Mouse (Mus musculus): ENCODE data around the gene Cerkl. TPM values are rescaled to one million over a fixed set of nuclear protein-coding genes. Genes with fewer than 3 reads are reported as not detected.

The Cerkl gene
- 1 to 10 TPM; 3.6 to 3.9 TPM for total RNA-seq (2021)

GRCm38 (mm10) chr2:79456575-79457349 is at the start of gene Cerkl, which contains the start of gene Neurod1:
Gene Cerkl (minus strand): TSS chr2:79456785.
Gene Neurod1 (minus strand): TSS chr2:79456751.
- intact Hi-C loops (cut with DNase I) = loop anchor here (2.0 to 5.0 kb wide), 4 partner anchors 99 to 588 kb away; partner anchors contain the start of gene Ube2e3
- DNase-seq (ENCODE audit: low spot score in 2 of 2) = peak; percentile 77 to 80

DNA sequence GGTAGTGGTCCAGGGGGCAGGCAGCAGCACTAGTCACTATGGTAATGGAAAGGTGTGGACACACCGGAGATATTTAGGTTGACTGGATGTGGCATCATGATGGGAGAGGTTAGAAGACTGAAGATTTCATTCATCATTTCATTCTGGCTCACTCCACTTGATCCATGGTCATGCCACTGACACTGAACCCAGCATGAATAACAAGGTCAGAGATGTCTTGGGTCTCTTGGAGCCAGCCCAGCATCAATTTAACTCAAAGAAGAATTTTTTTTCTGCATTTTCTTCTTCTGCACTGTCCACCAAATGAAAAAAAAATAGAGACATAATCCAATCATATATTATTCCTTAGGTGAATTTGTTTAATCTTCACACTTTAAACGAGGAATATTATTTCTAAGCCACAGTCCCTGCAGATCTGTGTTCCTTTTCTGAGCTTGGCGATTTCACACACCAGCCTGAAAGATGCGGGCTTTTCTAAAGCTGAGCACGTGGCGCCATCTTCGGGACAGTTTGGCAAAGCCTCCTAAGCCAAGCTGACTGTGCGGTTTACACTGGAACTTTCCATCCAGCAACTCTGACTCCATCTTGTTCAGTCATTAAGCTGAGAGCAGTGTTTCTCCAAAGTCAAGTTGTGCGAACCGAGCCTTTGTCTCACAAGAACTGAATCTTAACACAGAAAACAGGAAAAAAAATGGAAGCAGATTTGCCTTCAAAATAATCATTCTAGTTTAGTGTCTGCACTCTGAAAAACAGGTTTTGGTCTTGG is 42.6 kb upstream of the Cerkl start:
- DNase-seq (ENCODE audit: low spot score in 2 of 2) = peak; percentile 77 to 87

DNA sequence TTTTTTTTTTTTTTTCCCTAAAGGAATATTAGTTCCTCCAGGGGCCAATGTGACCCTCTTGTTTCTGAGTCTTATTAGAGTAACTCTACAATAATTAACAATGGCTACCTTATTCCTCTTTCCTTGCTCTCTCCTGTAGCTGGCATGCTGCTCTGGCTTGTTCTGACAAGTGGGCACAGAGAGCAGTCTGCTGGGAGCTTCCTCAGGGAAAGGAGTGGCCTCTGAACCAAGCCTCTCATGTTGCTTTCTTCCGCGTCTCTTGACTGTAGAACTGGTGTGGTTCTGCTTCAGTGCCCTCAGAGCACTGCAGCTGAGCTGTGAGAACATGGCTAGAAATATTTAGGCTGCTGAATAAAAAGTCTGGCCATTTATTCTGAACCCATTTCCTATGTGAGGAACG is 28.5 kb upstream of the Cerkl start:
- intact Hi-C loops (cut with DNase I) = no loop called here

More for the DNA sequence above, 42.6 kb upstream of the Cerkl start:
- intact Hi-C loops (cut with DNase I) = loop anchor here (1.0 to 5.0 kb wide), 4 partner anchors 127 to 1450 kb away; no protein-coding TSS in a partner anchor

GRCm38 (mm10) chr2:79482511-79482910 is 25.9 kb upstream of the Cerkl start:
- DNase-seq (ENCODE audit: low spot score in 2 of 2) = no peak
- intact Hi-C loops (cut with DNase I) = no loop called here

More for the DNA sequence above, 28.5 kb upstream of the Cerkl start:
- DNase-seq (ENCODE audit: low spot score in 2 of 2) = no peak

DNA sequence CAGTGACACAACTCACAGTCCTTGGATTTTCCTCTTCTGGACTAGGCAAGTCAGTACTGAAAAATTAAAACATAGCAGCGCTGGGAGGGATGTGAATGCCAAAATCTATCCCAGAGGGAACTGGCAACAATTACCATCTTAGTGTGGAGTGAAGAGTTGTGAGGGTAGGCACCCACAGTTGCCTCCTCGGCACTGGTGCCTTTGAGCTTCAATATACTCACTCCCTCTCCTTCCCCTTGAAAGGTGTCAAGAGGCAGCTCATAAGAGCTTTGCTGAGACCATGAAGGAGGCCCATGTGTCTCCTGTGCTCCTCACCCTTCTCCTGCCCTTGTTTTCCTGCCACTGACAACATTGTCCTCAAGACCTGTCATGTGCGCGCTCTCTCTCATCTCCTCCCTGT is 5.8 kb upstream of the Cerkl start:
- intact Hi-C loops (cut with DNase I) = no loop called here
- DNase-seq (ENCODE audit: low spot score in 2 of 2) = no peak

DNA sequence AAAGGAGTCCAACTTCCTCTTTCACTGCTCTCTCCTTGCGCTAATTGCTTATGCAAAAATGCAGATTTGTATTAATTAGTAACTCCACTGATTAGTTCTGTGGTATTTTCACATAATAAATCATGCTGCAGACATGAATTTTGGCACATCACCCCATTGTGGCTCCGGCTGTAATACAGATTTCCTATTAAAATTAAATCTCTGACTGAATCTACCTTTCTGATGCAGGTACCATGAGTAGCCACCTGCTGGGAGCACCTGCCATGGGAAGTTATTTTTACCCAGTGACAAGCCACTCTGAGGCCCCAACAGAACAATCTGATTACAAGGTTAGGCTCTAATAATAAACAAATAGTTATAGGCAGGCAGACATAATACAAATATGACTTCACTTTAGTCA is 5.3 kb upstream of the Cerkl start:
- intact Hi-C loops (cut with DNase I) = no loop called here
- DNase-seq (ENCODE audit: low spot score in 2 of 2) = no peak

GRCm38 (mm10) chr2:79460586-79460985 is 4.0 kb upstream of the Cerkl start:
- no peak for DNase-seq (ENCODE audit: low spot score in 2 of 2)
- intact Hi-C loops (cut with DNase I) = no loop called here

- intact Hi-C loops (cut with DNase I) = no loop called here
- peak in 1 of 2 experiments; percentile 16 for DNase-seq (ENCODE audit: low spot score in 2 of 2)
Measured at GRCm38 (mm10) chr2:79460107-79460506, 3.5 kb upstream of the Cerkl start.

GRCm38 (mm10) chr2:79459061-79460045 is 2.8 kb upstream of the Cerkl start:
- no peak for DNase-seq (ENCODE audit: low spot score in 2 of 2)
- intact Hi-C loops (cut with DNase I) = loop anchor here (5.0 kb wide), 3 partner anchors 102 to 532 kb away; no protein-coding TSS in a partner anchor

DNA sequence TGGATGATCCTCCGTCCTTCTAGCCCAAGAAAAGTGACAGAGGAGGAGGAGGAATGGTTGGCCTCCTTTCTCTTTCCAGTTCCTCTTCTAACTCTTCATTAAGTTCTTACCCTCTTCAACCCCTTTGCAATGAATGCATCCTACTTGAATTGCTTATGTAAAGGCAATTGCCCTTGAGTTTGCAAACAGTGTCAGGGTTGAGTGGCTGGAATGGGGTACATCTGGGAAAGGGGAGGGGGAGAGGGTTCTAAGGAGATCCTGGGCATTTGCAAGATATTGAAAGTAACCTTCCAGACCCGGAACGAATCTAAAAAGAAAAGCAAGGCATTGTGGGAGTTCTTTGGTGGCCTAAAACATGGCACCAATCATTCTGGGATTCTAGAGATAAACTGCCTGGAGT is 1.3 kb upstream of the Cerkl start:
- DNase-seq (ENCODE audit: low spot score in 2 of 2) = no peak
- intact Hi-C loops (cut with DNase I) = loop anchor here (2.0 to 5.0 kb wide), 4 partner anchors 101 to 589 kb away; partner anchors contain the start of gene Ube2e3

GRCm38 (mm10) chr2:79457434-79457833 is 849 bp upstream of the Cerkl start:
- intact Hi-C loops (cut with DNase I) = loop anchor here (2.0 to 5.0 kb wide), 4 partner anchors 100 to 589 kb away; partner anchors contain the start of gene Ube2e3
- DNase-seq (ENCODE audit: low spot score in 2 of 2) = no peak

GRCm38 (mm10) chr2:79455646-79456045 is 939 bp downstream of the Cerkl start:
- intact Hi-C loops (cut with DNase I) = loop anchor here (1.0 to 5.0 kb wide), 5 partner anchors 98 to 587 kb away; partner anchors contain the start of gene Ube2e3
- DNase-seq (ENCODE audit: low spot score in 2 of 2) = peak; percentile 13 to 42

DNA sequence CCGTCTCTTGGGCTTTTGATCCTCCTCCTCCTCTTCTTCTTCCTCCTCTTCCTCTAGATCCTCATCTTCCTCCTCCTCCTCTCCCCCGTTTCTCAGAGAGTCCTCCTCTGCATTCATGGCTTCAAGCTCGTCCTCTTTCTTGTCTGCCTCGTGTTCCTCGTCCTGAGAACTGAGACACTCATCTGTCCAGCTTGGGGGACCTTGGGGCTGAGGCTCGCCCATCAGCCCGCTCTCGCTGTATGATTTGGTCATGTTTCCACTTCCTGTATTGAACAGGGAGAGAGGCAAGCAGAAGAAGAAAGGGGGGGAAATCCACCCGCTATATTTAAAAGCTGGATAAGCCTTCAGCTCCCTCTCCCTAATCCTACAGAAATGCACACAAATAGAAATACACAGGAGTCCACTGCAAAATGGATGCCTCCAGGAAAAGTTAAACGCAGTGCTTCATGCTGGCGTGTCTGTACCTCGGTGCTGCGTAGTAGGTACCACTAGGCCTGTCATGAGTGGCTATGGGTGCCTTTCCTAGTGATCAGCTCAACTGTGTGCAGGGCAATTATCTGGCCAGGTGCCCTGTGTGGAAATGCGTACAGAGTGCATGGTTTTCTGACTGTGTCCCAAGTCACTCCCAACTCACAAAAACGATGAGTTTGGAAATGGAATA is 1.7 kb downstream of the Cerkl start:
- peak; percentile 24 to 51 for DNase-seq (ENCODE audit: low spot score in 2 of 2)
- intact Hi-C loops (cut with DNase I) = loop anchor here (1.0 to 5.0 kb wide), 4 partner anchors 98 to 528 kb away; no protein-coding TSS in a partner anchor

- intact Hi-C loops (cut with DNase I) = no loop called here
- DNase-seq (ENCODE audit: low spot score in 2 of 2) = peak; percentile 53 to 74
Measured at GRCm38 (mm10) chr2:79453901-79454781, 2.4 kb downstream of the Cerkl start.

GRCm38 (mm10) chr2:79451438-79451837 is 5.1 kb downstream of the Cerkl start:
- DNase-seq (ENCODE audit: low spot score in 2 of 2) = no peak
- intact Hi-C loops (cut with DNase I) = no loop called here

DNA sequence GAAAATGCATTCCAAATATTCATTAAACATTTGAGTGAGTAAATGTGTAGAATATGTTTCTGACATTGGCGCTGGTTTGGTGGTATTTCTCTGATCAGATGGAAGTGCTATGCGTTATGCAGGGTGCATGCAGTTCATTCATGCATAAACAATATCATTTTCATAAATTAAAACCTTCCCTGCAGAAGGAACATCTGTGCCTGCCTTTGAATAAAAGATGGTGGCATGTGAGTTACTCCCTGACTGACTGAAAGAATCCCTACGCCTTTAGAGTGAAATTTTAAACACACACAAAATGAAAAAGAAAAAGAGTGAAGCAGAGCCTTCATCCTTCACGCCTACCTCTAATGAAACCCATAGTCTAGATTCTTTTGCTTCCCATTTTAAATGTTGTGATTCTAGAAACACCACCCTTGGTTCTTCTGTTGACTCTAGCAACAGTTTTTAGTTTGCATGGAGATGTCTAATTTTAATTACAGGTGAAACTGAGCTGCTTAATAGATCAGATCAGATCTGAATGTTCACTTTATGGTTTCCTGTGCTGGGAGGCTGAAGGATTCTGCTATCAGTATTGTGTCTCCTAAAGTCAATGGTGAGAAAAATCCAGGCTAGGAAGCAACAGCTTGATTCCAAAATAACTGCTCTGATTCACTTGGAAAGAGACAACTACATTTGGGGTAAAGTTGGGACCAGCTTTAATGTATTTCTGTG is 5.7 kb downstream of the Cerkl start:
- intact Hi-C loops (cut with DNase I) = no loop called here
- DNase-seq (ENCODE audit: low spot score in 2 of 2) = no peak

GRCm38 (mm10) chr2:79449371-79449770 is 7.2 kb downstream of the Cerkl start:
- DNase-seq (ENCODE audit: low spot score in 2 of 2) = no peak
- intact Hi-C loops (cut with DNase I) = no loop called here

Measured in left cerebral cortex, postnatal 25 days (tissue).